ENCODE assay signal across 29 mouse cellular contexts in the genomic region with DNA sequence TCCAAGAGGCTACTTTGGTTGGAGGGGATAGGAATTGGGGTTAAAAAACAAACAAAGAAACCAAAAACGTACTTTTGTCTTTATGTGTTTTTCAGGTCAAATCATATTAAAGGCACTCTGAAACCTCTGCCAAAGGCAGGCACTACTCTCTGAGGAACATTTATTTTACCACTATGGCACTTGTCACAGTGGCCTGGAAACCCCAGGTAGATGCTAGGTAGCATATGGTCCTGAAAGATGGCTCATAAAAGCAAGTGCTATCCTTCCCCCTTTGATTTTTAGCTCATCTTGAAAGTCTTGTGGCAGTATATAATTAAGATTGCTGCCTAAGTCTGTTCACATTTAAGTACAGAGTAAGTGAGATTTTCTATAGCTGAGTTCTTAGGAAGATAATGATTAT.
"Had no signal": no experiment of that assay in that cellular context is flagged by ENCODE, and none has a peak within 500 bp of the region (broad histone marks: within the 10 kb centered on the region; RNA-seq: fewer than 3 reads in every experiment).

No protein-coding gene starts in this region.

- ATAC-seq: hindbrain, embryonic 16.5 days; inflammation-experienced regulatory T-cells, adult 6 months; liver, embryonic 12.5 days had no signal

- H3K27ac ChIP-seq: gastrocnemius, adult 2 months; heart, adult 2 months; heart, embryonic 13.5 days; heart, embryonic 15.5 days; hindbrain, embryonic 10.5 days; hindbrain, embryonic 12.5 days; hindbrain, embryonic 14.5 days; kidney, embryonic 15.5 days; kidney, postnatal 0 days; limb, embryonic 13.5 days; limb, embryonic 15.5 days; liver, embryonic 12.5 days; liver, embryonic 14.5 days had no signal

- DNase-seq: gastrocnemius, adult 2 months; gastrocnemius, postnatal 10 days; gastrocnemius, postnatal 25 days; heart, adult 2 months; heart, postnatal 14 days; heart, postnatal 4 days; kidney, adult 11 months; kidney, adult 2 months; kidney, adult 9 months; kidney, postnatal 14 days; kidney, postnatal 36 days; layer of hippocampus, adult 9-11 months; layer of hippocampus, postnatal 36 days; left cerebral cortex, postnatal 4 days; lung, adult 18-20 months had no signal

- H3K4me1 ChIP-seq: heart, embryonic 13.5 days; heart, embryonic 15.5 days; hindbrain, embryonic 10.5 days; hindbrain, embryonic 12.5 days; kidney, embryonic 15.5 days; limb, embryonic 13.5 days; limb, embryonic 15.5 days; liver, embryonic 12.5 days had no signal

- H3K9me3 ChIP-seq: heart, embryonic 13.5 days; heart, embryonic 15.5 days; hindbrain, embryonic 10.5 days; hindbrain, embryonic 12.5 days; kidney, embryonic 15.5 days; limb, embryonic 13.5 days; limb, embryonic 15.5 days; liver, embryonic 12.5 days had no signal

- H3K4me2 ChIP-seq: heart, embryonic 11.5 days; heart, embryonic 13.5 days; heart, embryonic 15.5 days; hindbrain, embryonic 12.5 days; hindbrain, embryonic 14.5 days; kidney, embryonic 15.5 days; limb, embryonic 13.5 days; limb, embryonic 15.5 days; liver, embryonic 12.5 days had no signal

- H3K9ac ChIP-seq: heart, embryonic 13.5 days; heart, embryonic 15.5 days; hindbrain, embryonic 12.5 days; hindbrain, embryonic 14.5 days; kidney, embryonic 15.5 days; limb, embryonic 13.5 days; limb, embryonic 15.5 days; liver, embryonic 12.5 days; liver, embryonic 14.5 days had no signal

- H3K27me3 ChIP-seq: heart, embryonic 13.5 days; heart, embryonic 15.5 days; hindbrain, embryonic 12.5 days; kidney, embryonic 15.5 days; limb, embryonic 13.5 days; limb, embryonic 15.5 days; liver, embryonic 12.5 days had no signal

- H3K4me3 ChIP-seq: gastrocnemius, adult 2 months; heart, adult 2 months; heart, embryonic 13.5 days; heart, embryonic 15.5 days; hindbrain, embryonic 10.5 days; hindbrain, embryonic 12.5 days; kidney, embryonic 15.5 days; limb, embryonic 13.5 days; limb, embryonic 15.5 days; liver, embryonic 12.5 days had no signal
